Mouse (Mus musculus): ENCODE data around the gene Idh1. TPM values are rescaled to one million over a fixed set of nuclear protein-coding genes. Genes with fewer than 3 reads are reported as not detected.

Gene Idh1
- total and polyA plus RNA-seq, 2 experiments from 2014 or later = 37.6 to 58.5 TPM

DNA sequence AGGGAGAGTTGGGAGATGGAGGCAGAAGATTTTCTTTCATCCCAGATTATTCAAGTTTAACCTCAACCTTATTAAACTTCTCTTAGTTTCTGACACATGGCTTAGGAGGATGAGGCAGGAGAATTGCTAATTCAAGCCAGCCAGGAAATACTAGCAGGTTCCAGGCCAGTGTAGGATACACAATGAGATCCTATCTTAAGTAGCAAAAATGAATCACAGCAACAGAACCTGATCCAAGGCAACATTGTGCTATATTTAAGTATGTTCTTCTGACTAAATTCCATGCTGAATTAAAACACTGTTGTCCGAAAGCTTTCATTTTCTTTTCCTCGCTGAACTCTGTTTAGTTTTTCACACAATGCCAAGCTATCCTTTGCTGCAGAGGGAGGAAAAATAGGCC, 6.9 kb upstream of the Idh1 start:
- ATAC-seq (ENCODE audit: insufficient read depth, low read depth) = no peak
- H3K36me3 ChIP-seq (replicated peaks; ENCODE audit: control insufficient read depth, insufficient read depth, low read length) = peaks cover 35% of the 10 kb centered on the region
- 90% methylated on average over 2 of the region's 2 CpGs for WGBS

DNA sequence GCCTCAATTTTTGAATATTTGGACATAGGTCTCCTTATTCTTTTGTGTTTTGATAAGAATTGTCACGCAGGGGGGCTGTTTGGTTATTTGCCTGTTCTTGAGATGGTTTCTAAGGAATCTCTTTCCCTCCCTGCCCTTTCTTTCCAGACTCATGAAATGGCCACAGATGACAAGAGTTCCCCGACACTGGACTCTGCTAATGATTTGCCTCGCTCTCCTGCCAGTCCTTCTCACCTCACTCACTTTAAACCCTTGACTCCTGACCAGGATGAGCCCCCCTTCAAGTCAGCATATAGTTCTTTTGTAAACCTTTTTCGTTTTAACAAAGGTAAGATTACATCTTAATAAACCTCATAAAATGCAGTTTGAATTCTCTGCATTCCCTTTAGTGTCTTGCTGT, 3.9 kb upstream of the Idh1 start:
- no peak for ATAC-seq (ENCODE audit: insufficient read depth, low read depth)
- TF ChIP-seq CTCF (IDR thresholded peaks at IDR 0.05; ENCODE audit: low read depth) (no peak), EP300 (IDR thresholded peaks at IDR 0.05; ENCODE audit: low read depth) (no peak)
- no peak for DNase-seq (ENCODE audit: low spot score)

More for the DNA sequence above, 6.9 kb upstream of the Idh1 start:
- no peak for DNase-seq (ENCODE audit: low spot score)
- no peaks in the 10 kb centered on the region for H3K27me3 ChIP-seq (ENCODE audit: control insufficient read depth, insufficient read depth, low read length)
- H3K4me2 ChIP-seq (ENCODE audit: low read depth, low read length) = no peak overlapping the region
- H3K9ac ChIP-seq (replicated peaks; ENCODE audit: low read depth, low read length) = no peak overlapping the region
- H3K27ac ChIP-seq (ENCODE audit: low read depth) = no peak overlapping the region
- no peaks in the 10 kb centered on the region for H3K9me3 ChIP-seq (replicated peaks; ENCODE audit: control insufficient read depth, low read length)
- no peaks in the 10 kb centered on the region for H3K4me1 ChIP-seq (ENCODE audit: control insufficient read depth, insufficient read depth)
- H3K4me3 ChIP-seq (ENCODE audit: low read depth, low read length) = no peak overlapping the region
- TF ChIP-seq EP300 (IDR thresholded peaks at IDR 0.05; ENCODE audit: low read depth) (no peak), CTCF (IDR thresholded peaks at IDR 0.05; ENCODE audit: low read depth) (no peak)

DNA sequence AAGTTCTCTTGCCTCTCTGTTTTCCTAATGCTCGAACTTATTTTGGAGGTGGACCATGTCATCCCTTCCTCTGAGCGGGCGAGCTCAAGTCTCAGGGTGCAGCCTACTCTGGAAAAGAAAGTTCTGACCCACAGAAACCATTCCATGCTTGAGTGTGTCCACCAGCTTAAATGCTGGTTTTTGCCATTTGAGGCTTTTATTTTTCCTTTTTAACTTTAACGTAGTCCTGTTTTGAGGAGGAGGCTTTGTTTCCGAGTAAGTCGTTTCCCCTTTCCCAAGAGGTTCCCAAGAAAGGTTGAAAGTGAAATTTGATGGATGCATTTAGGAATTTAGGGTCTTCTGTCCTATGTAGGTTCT, 752 bp upstream of the Idh1 start:
- peaks cover 6% of the 10 kb centered on the region for H3K4me1 ChIP-seq (ENCODE audit: control insufficient read depth, insufficient read depth)
- ATAC-seq (ENCODE audit: insufficient read depth, low read depth) (no peak), DNase-seq (ENCODE audit: low spot score) (peak; percentile 28)
- 0% methylated on average over 6 of the region's 6 CpGs for WGBS
- no peaks in the 10 kb centered on the region for H3K27me3 ChIP-seq (ENCODE audit: control insufficient read depth, insufficient read depth, low read length)
- peaks cover 4% of the 10 kb centered on the region for H3K36me3 ChIP-seq (replicated peaks; ENCODE audit: control insufficient read depth, insufficient read depth, low read length)
- H3K27ac ChIP-seq (ENCODE audit: low read depth) = peak overlapping the region; percentile 84
- H3K4me2 ChIP-seq (ENCODE audit: low read depth, low read length) = peak overlapping the region; percentile 86
- peak overlapping the region; percentile 87 for H3K9ac ChIP-seq (replicated peaks; ENCODE audit: low read depth, low read length)
- TF ChIP-seq CTCF (IDR thresholded peaks at IDR 0.05; ENCODE audit: low read depth) = no peak
- no peak for TF ChIP-seq EP300 (IDR thresholded peaks at IDR 0.05; ENCODE audit: low read depth)
- no peaks in the 10 kb centered on the region for H3K9me3 ChIP-seq (replicated peaks; ENCODE audit: control insufficient read depth, low read length)
- H3K4me3 ChIP-seq (ENCODE audit: low read depth, low read length) = peak overlapping the region; percentile 85

More for the DNA sequence above, 3.9 kb upstream of the Idh1 start:
- Histone ChIP-seq H3K4me3 (ENCODE audit: low read depth, low read length) (no peak overlapping the region), H3K9ac (replicated peaks; ENCODE audit: low read depth, low read length) (no peak overlapping the region), H3K36me3 (replicated peaks; ENCODE audit: control insufficient read depth, insufficient read depth, low read length) (peaks cover 24% of the 10 kb centered on the region), H3K4me1 (ENCODE audit: control insufficient read depth, insufficient read depth) (peaks cover 6% of the 10 kb centered on the region), H3K4me2 (ENCODE audit: low read depth, low read length) (no peak overlapping the region), H3K9me3 (replicated peaks; ENCODE audit: control insufficient read depth, low read length) (no peaks in the 10 kb centered on the region), H3K27me3 (ENCODE audit: control insufficient read depth, insufficient read depth, low read length) (no peaks in the 10 kb centered on the region), H3K27ac (ENCODE audit: low read depth) (no peak overlapping the region)
- WGBS = 78% methylated on average over 4 of the region's 4 CpGs

DNA sequence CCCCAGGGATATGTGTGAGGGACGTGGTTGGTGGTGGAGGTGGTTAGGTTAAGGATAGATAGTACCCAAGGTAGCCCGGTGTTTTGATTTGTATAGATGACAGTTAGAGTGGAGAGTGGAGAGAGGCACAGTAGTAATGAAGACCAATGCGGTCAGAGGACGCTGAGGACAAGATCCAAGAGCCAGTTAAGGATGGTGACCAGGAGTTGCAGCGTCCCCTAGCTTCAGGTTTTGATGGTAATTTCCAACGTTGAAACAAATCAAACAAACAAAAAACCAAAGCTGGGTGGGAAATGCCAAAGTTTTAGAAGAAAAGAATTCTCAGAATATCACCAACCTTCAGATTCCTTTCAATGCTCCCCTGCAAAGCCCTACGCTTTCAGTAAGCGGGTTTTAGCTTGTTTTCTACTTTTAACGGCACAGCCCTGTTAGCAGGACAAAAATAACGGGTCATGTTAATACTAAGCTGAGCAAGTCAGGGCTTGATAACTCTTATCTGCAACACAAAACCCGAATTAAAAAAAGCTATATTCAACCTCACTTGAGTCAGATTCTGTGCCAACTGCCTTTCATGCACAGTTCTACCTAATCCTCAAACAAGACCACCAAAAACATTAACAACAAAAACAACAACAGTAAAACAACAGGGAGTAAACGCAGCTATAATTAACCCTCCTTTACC, 635 bp downstream of the Idh1 start:
- peaks cover 6% of the 10 kb centered on the region for H3K4me1 ChIP-seq (ENCODE audit: control insufficient read depth, insufficient read depth)
- TF ChIP-seq EP300 (IDR thresholded peaks at IDR 0.05; ENCODE audit: low read depth) (no peak), CTCF (IDR thresholded peaks at IDR 0.05; ENCODE audit: low read depth) (peak; percentile 35)
- H3K27me3 ChIP-seq (ENCODE audit: control insufficient read depth, insufficient read depth, low read length) = no peaks in the 10 kb centered on the region
- H3K27ac ChIP-seq (ENCODE audit: low read depth) = peak overlapping the region; percentile 78
- H3K4me2 ChIP-seq (ENCODE audit: low read depth, low read length) = peak overlapping the region; percentile 86
- H3K9me3 ChIP-seq (replicated peaks; ENCODE audit: control insufficient read depth, low read length) = no peaks in the 10 kb centered on the region
- H3K4me3 ChIP-seq (ENCODE audit: low read depth, low read length) = peak overlapping the region; percentile 85
- no peaks in the 10 kb centered on the region for H3K36me3 ChIP-seq (replicated peaks; ENCODE audit: control insufficient read depth, insufficient read depth, low read length)
- WGBS = 21% methylated on average over 12 of the region's 12 CpGs
- DNase-seq (ENCODE audit: low spot score) = peak; percentile 18
- peak overlapping the region; percentile 56 for H3K9ac ChIP-seq (replicated peaks; ENCODE audit: low read depth, low read length)
- ATAC-seq (ENCODE audit: insufficient read depth, low read depth) = no peak

DNA sequence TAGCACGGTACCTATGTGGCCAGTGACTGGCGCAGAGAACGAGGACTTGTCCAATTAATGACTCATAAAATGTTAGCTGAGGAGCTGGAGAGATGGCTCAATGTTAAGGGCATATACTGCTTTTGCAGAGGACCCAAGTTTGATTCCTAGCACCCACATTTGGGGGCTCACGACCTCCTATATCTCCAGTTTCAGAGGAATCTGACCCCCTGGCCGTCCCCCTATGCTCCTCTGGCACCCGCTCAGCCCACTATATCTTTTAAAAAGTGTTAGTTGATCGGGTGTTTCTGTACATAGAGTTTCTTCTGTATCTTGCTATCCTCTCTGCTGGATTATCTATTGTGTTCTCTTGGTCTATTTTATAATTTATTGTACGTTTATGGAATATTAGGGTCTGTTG, 1.3 kb downstream of the Idh1 start:
- Histone ChIP-seq H3K4me2 (ENCODE audit: low read depth, low read length) (no peak overlapping the region), H3K27ac (ENCODE audit: low read depth) (no peak overlapping the region), H3K27me3 (ENCODE audit: control insufficient read depth, insufficient read depth, low read length) (no peaks in the 10 kb centered on the region), H3K4me1 (ENCODE audit: control insufficient read depth, insufficient read depth) (peaks cover 6% of the 10 kb centered on the region), H3K9ac (replicated peaks; ENCODE audit: low read depth, low read length) (no peak overlapping the region), H3K4me3 (ENCODE audit: low read depth, low read length) (no peak overlapping the region), H3K36me3 (replicated peaks; ENCODE audit: control insufficient read depth, insufficient read depth, low read length) (no peaks in the 10 kb centered on the region), H3K9me3 (replicated peaks; ENCODE audit: control insufficient read depth, low read length) (no peaks in the 10 kb centered on the region)
- ATAC-seq (ENCODE audit: insufficient read depth, low read depth) (no peak), DNase-seq (ENCODE audit: low spot score) (no peak)
- TF ChIP-seq CTCF (IDR thresholded peaks at IDR 0.05; ENCODE audit: low read depth) (no peak), EP300 (IDR thresholded peaks at IDR 0.05; ENCODE audit: low read depth) (no peak)
- 86% methylated on average over 8 of the region's 8 CpGs for WGBS

DNA sequence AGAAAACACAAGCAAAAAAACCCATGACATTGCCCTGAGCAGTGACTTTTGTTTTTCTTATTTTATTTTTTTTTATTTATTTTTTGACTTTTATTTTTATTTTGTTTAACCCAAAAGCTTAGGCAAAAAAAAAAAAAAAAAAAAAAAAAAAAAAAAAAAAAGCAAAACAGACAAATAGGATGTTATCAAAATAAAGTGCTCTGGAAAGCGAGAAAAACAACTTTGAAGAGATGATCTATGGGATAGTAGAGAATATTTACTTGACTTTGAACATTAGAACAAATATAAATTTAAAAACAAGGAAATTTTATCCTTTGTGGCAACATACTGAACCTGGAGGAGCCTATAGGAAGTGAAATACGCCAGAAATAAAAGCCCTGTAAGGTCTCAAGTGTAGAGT, 2.3 kb downstream of the Idh1 start:
- TF ChIP-seq EP300 (IDR thresholded peaks at IDR 0.05; ENCODE audit: low read depth) = no peak
- no peak for TF ChIP-seq CTCF (IDR thresholded peaks at IDR 0.05; ENCODE audit: low read depth)
- Histone ChIP-seq H3K4me1 (ENCODE audit: control insufficient read depth, insufficient read depth) (peaks cover 6% of the 10 kb centered on the region), H3K27ac (ENCODE audit: low read depth) (no peak overlapping the region), H3K27me3 (ENCODE audit: control insufficient read depth, insufficient read depth, low read length) (no peaks in the 10 kb centered on the region), H3K36me3 (replicated peaks; ENCODE audit: control insufficient read depth, insufficient read depth, low read length) (no peaks in the 10 kb centered on the region), H3K9ac (replicated peaks; ENCODE audit: low read depth, low read length) (no peak overlapping the region), H3K9me3 (replicated peaks; ENCODE audit: control insufficient read depth, low read length) (no peaks in the 10 kb centered on the region), H3K4me2 (ENCODE audit: low read depth, low read length) (no peak overlapping the region), H3K4me3 (ENCODE audit: low read depth, low read length) (no peak overlapping the region)
- DNase-seq (ENCODE audit: low spot score) (no peak), ATAC-seq (ENCODE audit: insufficient read depth, low read depth) (no peak)
- WGBS = 85% methylated on average over 2 of the region's 2 CpGs
